Mouse (Mus musculus): ENCODE measurements around the gene Rbm6. TPM values are rescaled to one million over a fixed set of nuclear protein-coding genes. Genes with fewer than 3 reads are reported as not detected.

Gene Rbm6
- polyA plus RNA-seq, 1 experiment, result 62.5 TPM

GRCm38 (mm10) chr9:107838869-107839268 lies 34.2 kb downstream of the Rbm6 start:
- TF ChIP-seq CTCF (IDR thresholded peaks at IDR 0.05; ENCODE audit: extremely low read depth, insufficient read depth, low read length) (no peak), POLR2A (IDR thresholded peaks at IDR 0.05; ENCODE audit: extremely low read depth, insufficient read depth, low read length) (no peak)
- Histone ChIP-seq H3K27ac (ENCODE audit: insufficient read depth, low read length) (no peak overlapping the region), H3K4me1 (ENCODE audit: control insufficient read depth, insufficient read depth, low read length) (no peaks in the 10 kb centered on the region; the same call in 1 of the 2 replicates), H3K4me3 (ENCODE audit: insufficient read depth, low read length) (no peak overlapping the region)

GRCm38 (mm10) chr9:107833826-107834225 lies 39.2 kb downstream of the Rbm6 start:
- H3K4me1 ChIP-seq (ENCODE audit: control insufficient read depth, insufficient read depth, low read length), result no peaks in the 10 kb centered on the region; the same call in 1 of the 2 replicates
- H3K4me3 ChIP-seq (ENCODE audit: insufficient read depth, low read length), result no peak overlapping the region
- no peak for TF ChIP-seq CTCF (IDR thresholded peaks at IDR 0.05; ENCODE audit: extremely low read depth, insufficient read depth, low read length)
- no peak for TF ChIP-seq POLR2A (IDR thresholded peaks at IDR 0.05; ENCODE audit: extremely low read depth, insufficient read depth, low read length)
- no peak overlapping the region for H3K27ac ChIP-seq (ENCODE audit: insufficient read depth, low read length)

GRCm38 (mm10) chr9:107831765-107832164 lies 41.3 kb downstream of the Rbm6 start:
- H3K4me3 ChIP-seq (ENCODE audit: insufficient read depth, low read length), result no peak overlapping the region
- no peak for TF ChIP-seq CTCF (IDR thresholded peaks at IDR 0.05; ENCODE audit: extremely low read depth, insufficient read depth, low read length)
- TF ChIP-seq POLR2A (IDR thresholded peaks at IDR 0.05; ENCODE audit: extremely low read depth, insufficient read depth, low read length), result no peak
- H3K27ac ChIP-seq (ENCODE audit: insufficient read depth, low read length), result no peak overlapping the region
- no peaks in the 10 kb centered on the region for H3K4me1 ChIP-seq (ENCODE audit: control insufficient read depth, insufficient read depth, low read length)

DNA sequence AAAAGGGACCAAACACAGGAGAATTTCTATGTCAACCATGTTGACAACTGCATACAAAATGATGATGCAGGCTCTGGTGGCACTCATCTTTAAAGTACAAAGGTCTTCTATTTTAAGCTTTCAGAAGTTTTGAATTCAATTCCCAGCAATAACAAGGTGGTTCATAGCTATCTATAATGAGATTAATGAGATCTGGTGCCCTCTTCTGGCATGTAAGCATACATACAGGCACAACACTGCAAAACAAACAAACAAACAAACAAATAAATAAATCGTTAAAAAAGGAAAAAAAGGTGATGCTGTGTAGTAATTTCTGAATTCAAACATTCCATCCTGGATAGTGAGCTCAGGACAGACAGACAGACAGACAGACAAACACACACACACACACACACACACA lies 60.9 kb downstream of the Rbm6 start:
- H3K4me3 ChIP-seq (ENCODE audit: insufficient read depth, low read length), result no peak overlapping the region
- H3K4me1 ChIP-seq (ENCODE audit: control insufficient read depth, insufficient read depth, low read length), result no peaks in the 10 kb centered on the region
- TF ChIP-seq POLR2A (IDR thresholded peaks at IDR 0.05; ENCODE audit: extremely low read depth, insufficient read depth, low read length) (no peak), CTCF (IDR thresholded peaks at IDR 0.05; ENCODE audit: extremely low read depth, insufficient read depth, low read length) (no peak)
- no peak overlapping the region for H3K27ac ChIP-seq (ENCODE audit: insufficient read depth, low read length)

- H3K4me3 ChIP-seq (ENCODE audit: insufficient read depth, low read length), result no peak overlapping the region
- TF ChIP-seq CTCF (IDR thresholded peaks at IDR 0.05; ENCODE audit: extremely low read depth, insufficient read depth, low read length), result no peak
- TF ChIP-seq POLR2A (IDR thresholded peaks at IDR 0.05; ENCODE audit: extremely low read depth, insufficient read depth, low read length), result no peak
- H3K4me1 ChIP-seq (ENCODE audit: control insufficient read depth, insufficient read depth, low read length), result no peaks in the 10 kb centered on the region
- H3K27ac ChIP-seq (ENCODE audit: insufficient read depth, low read length), result no peak overlapping the region
Observed at GRCm38 (mm10) chr9:107810985-107811384, 62.1 kb downstream of the Rbm6 start.

- Histone ChIP-seq H3K4me3 (ENCODE audit: insufficient read depth, low read length) (no peak overlapping the region), H3K27ac (ENCODE audit: insufficient read depth, low read length) (no peak overlapping the region), H3K4me1 (ENCODE audit: control insufficient read depth, insufficient read depth, low read length) (no peaks in the 10 kb centered on the region)
- TF ChIP-seq CTCF (IDR thresholded peaks at IDR 0.05; ENCODE audit: extremely low read depth, insufficient read depth, low read length), result no peak
- no peak for TF ChIP-seq POLR2A (IDR thresholded peaks at IDR 0.05; ENCODE audit: extremely low read depth, insufficient read depth, low read length)
Observed at GRCm38 (mm10) chr9:107791714-107792113, 81.3 kb downstream of the Rbm6 start.

DNA sequence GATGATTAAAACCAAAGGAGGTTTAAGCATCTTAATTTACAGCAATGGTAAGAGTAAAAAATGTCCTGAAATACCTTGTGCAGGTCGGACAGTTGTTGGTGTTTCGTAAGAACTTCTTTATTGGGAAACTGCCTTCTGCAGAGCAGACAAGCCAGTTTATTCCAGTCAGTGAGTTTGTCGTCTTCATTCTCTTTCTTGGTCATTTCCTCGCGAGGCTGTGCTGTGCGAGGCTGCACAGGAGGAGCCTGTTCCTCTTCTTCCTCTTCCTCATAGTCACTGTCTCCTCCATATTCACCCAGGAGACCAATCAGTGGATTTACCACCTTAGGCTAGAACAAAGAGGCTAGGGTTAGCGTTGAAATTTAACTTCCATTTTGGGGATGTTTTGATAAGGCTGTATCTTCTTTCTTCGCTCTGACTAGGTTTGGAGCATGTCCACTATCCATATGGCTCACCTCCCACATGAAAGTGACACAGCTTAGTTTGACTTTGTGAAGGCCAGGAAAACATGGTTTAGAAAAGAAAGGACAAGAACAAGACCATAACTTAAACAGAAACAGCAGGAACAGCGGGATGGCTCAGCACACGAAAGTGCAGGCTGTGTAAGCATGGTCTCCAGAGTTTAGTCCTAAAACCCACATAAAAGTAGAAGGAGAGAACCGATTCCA lies 90.4 kb downstream of the Rbm6 start:
- TF ChIP-seq POLR2A (IDR thresholded peaks at IDR 0.05; ENCODE audit: extremely low read depth, insufficient read depth, low read length), result no peak
- TF ChIP-seq CTCF (IDR thresholded peaks at IDR 0.05; ENCODE audit: extremely low read depth, insufficient read depth, low read length), result no peak
- H3K4me1 ChIP-seq (ENCODE audit: control insufficient read depth, insufficient read depth, low read length), result no peaks in the 10 kb centered on the region; the same call in 1 of the 2 replicates
- no peak overlapping the region for H3K4me3 ChIP-seq (ENCODE audit: insufficient read depth, low read length)
- H3K27ac ChIP-seq (ENCODE audit: insufficient read depth, low read length), result peak overlapping the region; percentile 92

DNA sequence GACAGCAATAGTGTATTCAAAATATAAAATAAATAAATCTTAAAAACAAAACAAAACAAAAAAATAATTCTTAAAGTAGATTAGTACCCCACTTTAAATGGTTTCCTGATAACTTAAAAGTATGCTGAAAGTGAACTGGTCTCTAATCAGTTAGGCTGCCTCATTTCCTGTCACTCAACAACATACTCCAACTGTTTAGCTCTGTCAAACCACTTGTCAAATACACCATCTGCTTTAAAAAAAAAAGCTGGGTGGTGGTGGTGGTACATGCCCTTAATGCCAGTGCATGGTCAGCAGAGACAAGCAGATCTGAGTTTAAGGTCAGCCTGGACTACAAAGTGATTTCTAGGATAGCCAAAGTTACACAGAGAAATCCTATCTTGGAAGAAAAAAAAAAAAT lies 96.2 kb downstream of the Rbm6 start:
- Histone ChIP-seq H3K27ac (ENCODE audit: insufficient read depth, low read length) (no peak overlapping the region), H3K4me1 (ENCODE audit: control insufficient read depth, insufficient read depth, low read length) (no peaks in the 10 kb centered on the region; the same call in 1 of the 2 replicates), H3K4me3 (ENCODE audit: insufficient read depth, low read length) (no peak overlapping the region)
- TF ChIP-seq POLR2A (IDR thresholded peaks at IDR 0.05; ENCODE audit: extremely low read depth, insufficient read depth, low read length) (no peak), CTCF (IDR thresholded peaks at IDR 0.05; ENCODE audit: extremely low read depth, insufficient read depth, low read length) (no peak)

- Histone ChIP-seq H3K4me3 (ENCODE audit: insufficient read depth, low read length) (no peak overlapping the region), H3K4me1 (ENCODE audit: control insufficient read depth, insufficient read depth, low read length) (no peaks in the 10 kb centered on the region; the same call in 1 of the 2 replicates)
- TF ChIP-seq CTCF (IDR thresholded peaks at IDR 0.05; ENCODE audit: extremely low read depth, insufficient read depth, low read length), result no peak
- TF ChIP-seq POLR2A (IDR thresholded peaks at IDR 0.05; ENCODE audit: extremely low read depth, insufficient read depth, low read length), result no peak
Observed at GRCm38 (mm10) chr9:107774411-107774810, 98.6 kb downstream of the Rbm6 start.

GRCm38 (mm10) chr9:107771782-107772181 lies 101.3 kb downstream of the Rbm6 start:
- Histone ChIP-seq H3K27ac (ENCODE audit: insufficient read depth, low read length) (no peak overlapping the region), H3K4me3 (ENCODE audit: insufficient read depth, low read length) (no peak overlapping the region), H3K4me1 (ENCODE audit: control insufficient read depth, insufficient read depth, low read length) (peaks cover 2% of the 10 kb centered on the region; the same call in 1 of the 2 replicates)
- TF ChIP-seq CTCF (IDR thresholded peaks at IDR 0.05; ENCODE audit: extremely low read depth, insufficient read depth, low read length) (no peak), POLR2A (IDR thresholded peaks at IDR 0.05; ENCODE audit: extremely low read depth, insufficient read depth, low read length) (no peak)

More at GRCm38 (mm10) chr9:107774411-107774810, 98.6 kb downstream of the Rbm6 start:
- H3K27ac ChIP-seq (ENCODE audit: insufficient read depth, low read length), result no peak overlapping the region

Measured in cortical plate, adult 2 months (tissue).